Mouse (Mus musculus): ENCODE data around the gene Asap2.
A peak's percentile ranks its signal among the peaks of the same experiment; 100 is the strongest.

The Asap2 gene

DNA sequence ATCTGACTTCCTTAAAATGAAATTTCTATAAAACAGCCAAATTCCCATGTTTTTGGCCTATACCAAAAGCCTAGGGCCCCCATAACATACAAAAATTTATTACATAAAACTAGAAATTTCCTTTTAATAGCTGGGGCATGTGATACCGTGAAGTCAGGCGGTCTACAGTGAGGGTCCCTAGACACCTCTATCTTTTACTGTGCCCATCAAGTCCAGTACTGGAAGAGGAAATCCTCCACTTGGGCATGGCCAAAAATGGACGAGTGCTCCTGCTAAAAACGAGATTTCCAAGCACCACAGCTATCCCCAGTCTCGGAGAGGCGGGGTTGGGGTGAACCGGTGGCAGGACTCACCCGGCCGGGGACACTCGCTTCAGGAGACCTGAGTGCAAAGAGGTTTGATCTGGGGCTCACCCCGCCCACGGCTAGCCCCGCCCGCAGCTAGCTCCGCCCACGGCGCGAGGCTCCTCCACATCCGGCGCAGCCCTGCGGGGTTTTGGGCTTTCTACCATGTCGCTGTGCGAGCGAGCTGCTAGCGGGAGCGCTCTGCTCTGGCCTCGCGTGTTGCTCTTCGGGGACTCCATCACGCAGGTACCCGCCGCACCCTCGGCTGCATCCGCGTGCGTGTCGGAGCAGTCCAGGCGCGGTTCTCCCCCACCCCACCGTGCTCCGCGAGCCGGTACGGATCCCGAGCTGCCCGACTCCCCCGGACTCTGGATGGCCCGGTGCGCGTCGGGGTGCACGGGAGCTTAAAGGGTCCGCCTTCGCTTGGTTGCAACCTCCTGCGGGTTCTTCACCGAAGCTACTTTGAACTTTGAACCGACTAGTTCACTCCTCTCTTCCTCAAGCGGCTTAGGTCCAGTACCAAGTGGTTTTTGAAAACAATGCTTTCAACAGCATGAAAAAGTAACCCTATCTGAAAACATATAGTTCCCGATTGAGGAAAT lies 325.9 kb downstream of the Asap2 start, which contains the start of gene Iah1:
Iah1 (plus strand) TSS at position 467 of the 946 bp plus-strand sequence.
- peak; percentile 89 for DNase-seq (ENCODE audit: low spot score)

DNA sequence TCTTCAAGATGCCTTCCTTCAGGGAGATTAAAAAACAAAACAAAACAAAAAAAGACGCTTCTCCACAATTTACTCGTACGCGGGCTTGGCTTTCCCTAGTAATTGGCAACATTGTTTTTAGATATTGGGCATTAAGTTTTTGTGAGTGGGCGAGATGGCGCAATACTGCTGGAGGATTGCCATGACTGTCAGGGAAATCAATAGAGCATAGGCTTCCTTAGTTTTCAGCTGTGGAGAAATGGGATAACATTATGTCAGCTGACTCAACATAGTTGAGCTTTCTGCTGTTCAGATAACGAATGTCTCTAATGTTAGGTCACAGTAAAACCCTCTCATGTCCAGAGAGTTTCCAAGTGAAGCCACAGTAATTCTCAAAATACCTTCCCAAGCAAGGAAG lies 326.6 kb downstream of the Asap2 start:
- peak; percentile 26 for DNase-seq (ENCODE audit: low spot score)

DNA sequence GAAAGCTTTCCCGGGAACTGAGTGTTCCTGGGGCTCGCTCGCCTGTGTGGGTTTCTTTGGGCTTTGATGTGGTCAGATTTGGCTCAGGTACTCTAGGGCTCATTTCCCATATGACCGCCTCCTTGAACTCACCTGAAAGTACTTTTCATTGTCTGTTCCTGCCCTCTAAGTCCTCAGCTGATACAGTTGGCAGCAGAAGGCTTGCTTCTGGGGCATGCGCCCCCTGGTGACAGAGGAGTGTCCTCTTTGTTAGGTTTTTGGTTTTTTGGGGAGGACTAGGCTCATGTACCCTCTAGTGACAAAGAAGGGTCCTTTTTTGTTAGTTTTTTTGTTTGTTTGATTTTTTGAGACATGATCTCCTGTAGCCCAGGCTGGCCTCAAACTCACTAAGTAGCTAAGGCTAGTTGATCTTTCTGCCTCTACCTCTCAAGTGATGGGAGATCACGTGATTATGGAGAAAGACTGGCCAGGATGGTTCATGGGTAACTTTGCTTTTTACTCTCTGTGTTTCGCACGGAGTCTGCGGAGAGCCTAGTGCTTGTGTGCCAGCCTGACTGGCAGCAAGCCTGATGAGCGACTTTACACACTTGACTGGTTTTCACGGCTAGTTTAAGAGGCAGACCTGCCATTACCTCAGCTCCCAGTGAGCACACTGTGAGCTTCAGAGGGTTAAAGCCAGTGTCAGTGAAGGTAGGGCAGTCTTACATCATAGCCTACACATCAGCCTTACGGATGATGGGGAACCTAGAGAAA lies 328.1 kb downstream of the Asap2 start:
- DNase-seq (ENCODE audit: low spot score): peak; percentile 78
